Comparison of ENCODE assay signal across 18 mouse cellular contexts in genomic region chr9:28613683-28614620, GRCm38 (mm10).
DNase-seq lines count a peak whose midpoint lies in the region; ATAC-seq and TF ChIP-seq lines count a peak whose summit lies in the region.
"Had no signal": no experiment of that assay in that cellular context is flagged by ENCODE, and none has a peak within 500 bp of the region (broad histone marks: within the 10 kb centered on the region; RNA-seq: fewer than 3 reads in every experiment).

No protein-coding gene starts in this region.

- H3K36me3 ChIP-seq in lung, embryonic 14.5 days (ENCODE audit: insufficient read depth), result no peaks in the 10 kb centered on the region
- H3K36me3 ChIP-seq: embryonic facial prominence, embryonic 12.5 days; G1E; heart, embryonic 10.5 days; limb, embryonic 13.5 days; liver, embryonic 15.5 days had no signal

- no peaks in the 10 kb centered on the region for H3K4me1 ChIP-seq in lung, embryonic 14.5 days (ENCODE audit: insufficient read depth)
- H3K4me1 ChIP-seq: embryonic facial prominence, embryonic 12.5 days; liver, embryonic 15.5 days had no signal

- H3K27me3 ChIP-seq in lung, embryonic 14.5 days (ENCODE audit: insufficient read depth, low read length), result no peaks in the 10 kb centered on the region
- H3K27me3 ChIP-seq: embryonic facial prominence, embryonic 12.5 days; limb, embryonic 13.5 days; liver, embryonic 15.5 days had no signal

- ATAC-seq in lung, embryonic 14.5 days (ENCODE audit: insufficient read depth), result no peak
- ATAC-seq: forebrain, embryonic 16.5 days; inflammation-experienced regulatory T-cells, adult 6 months had no signal

- no peak overlapping the region for H3K9ac ChIP-seq in lung, embryonic 14.5 days
- H3K9ac ChIP-seq: embryonic facial prominence, embryonic 12.5 days; limb, embryonic 13.5 days; liver, embryonic 15.5 days had no signal

- H3K27ac ChIP-seq in lung, embryonic 14.5 days (ENCODE audit: low read depth), result no peak overlapping the region
- H3K27ac ChIP-seq: embryonic facial prominence, embryonic 12.5 days; heart, embryonic 10.5 days; limb, embryonic 13.5 days; liver, embryonic 15.5 days had no signal

- no peak for TF ChIP-seq CTCF in lung, embryonic 14.5 days (IDR thresholded peaks at IDR 0.05; ENCODE audit: low read depth)
- no peak for TF ChIP-seq CTCF in brain, embryonic 14.5 days (IDR thresholded peaks at IDR 0.05; ENCODE audit: borderline replicate concordance, extremely low read depth, insufficient read depth, insufficient read length)

- 53% methylated on average over 6 of the region's 6 CpGs for WGBS in lung, embryonic 14.5 days

- no peak overlapping the region for H3K4me2 ChIP-seq in lung, embryonic 14.5 days
- H3K4me2 ChIP-seq: embryonic facial prominence, embryonic 12.5 days; limb, embryonic 13.5 days; liver, embryonic 15.5 days had no signal

- H3K9me3 ChIP-seq in lung, embryonic 14.5 days (ENCODE audit: low read depth, low read length), result no peaks in the 10 kb centered on the region
- H3K9me3 ChIP-seq: embryonic facial prominence, embryonic 12.5 days; G1E; heart, embryonic 10.5 days; limb, embryonic 13.5 days; liver, embryonic 15.5 days had no signal

- TF ChIP-seq POLR2A in brain, embryonic 14.5 days (IDR thresholded peaks at IDR 0.05; ENCODE audit: borderline replicate concordance, extremely low read depth, insufficient read depth, insufficient read length, poor library complexity, severe bottlenecking), result no peak

- H3K4me3 ChIP-seq in lung, embryonic 14.5 days (ENCODE audit: low read depth, low read length), result no peak overlapping the region
- H3K4me3 ChIP-seq: embryonic facial prominence, embryonic 12.5 days; heart, embryonic 10.5 days; limb, embryonic 13.5 days; liver, embryonic 15.5 days had no signal

- DNase-seq in cerebellum, adult 9-10 months, result peak; percentile 69
- DNase-seq in cerebellum, adult 11 months, result no peak
- peak; percentile 26 for DNase-seq in lung, embryonic 14.5 days
- no peak for DNase-seq in lung, adult 18-20 months
- peak; percentile 63 for DNase-seq in brain, embryonic 14.5 days (ENCODE audit: low read depth)
- peak; percentile 57 for DNase-seq in retina, postnatal 1 day
- no peak for DNase-seq in Muller cell, postnatal 12 days (ENCODE audit: inconsistent ontology term)
- no peak for DNase-seq in left cerebral cortex, adult 18-20 months (ENCODE audit: low spot score in 2 of 2)
- DNase-seq: adrenal gland, postnatal 36 days; B cell, adult 2 months; gastrocnemius, postnatal 10 days had no signal

Comparison
In these comparisons a context has a peak if more than half of its experiments do, and no peak if none do; other contexts are left out.
1. DNase-seq: peak in cerebellum, adult 9-10 months (single experiment), lung, embryonic 14.5 days (single experiment), brain, embryonic 14.5 days (single experiment) and retina, postnatal 1 day (single experiment); none in cerebellum, adult 11 months (single experiment), lung, adult 18-20 months (0 of 2), Muller cell, postnatal 12 days (single experiment) and left cerebral cortex, adult 18-20 months (0 of 2).